In genomic region chr11:86155638-86156037, GRCm38 (mm10) we compare ENCODE assay signal across 24 mouse cellular contexts. TPM values are rescaled to one million over a fixed set of nuclear protein-coding genes. Genes with fewer than 3 reads are reported as not detected.
A peak's percentile ranks its signal among the peaks of the same experiment; 100 is the strongest.
DNase-seq lines count a peak whose midpoint lies in the region; ATAC-seq and TF ChIP-seq lines count a peak whose summit lies in the region.
"Had no signal": no experiment of that assay in that cellular context is flagged by ENCODE, and none has a peak within 500 bp of the region (broad histone marks: within the 10 kb centered on the region; RNA-seq: fewer than 3 reads in every experiment).

No protein-coding gene starts in this region.

- peak; percentile 57 for DNase-seq in c-Kit-positive CD71-positive TER-119-negative erythroid progenitor cells, embryonic 14.5 days (ENCODE audit: low read depth)
- no peak for DNase-seq in gastrocnemius, postnatal 14 days
- DNase-seq in adrenal gland, postnatal 25 days = no peak
- DNase-seq in lung, postnatal 36 days = no peak
- DNase-seq in layer of hippocampus, adult 2 months (ENCODE audit: low spot score in 2 of 2) = no peak
- DNase-seq: adrenal gland, postnatal 14 days; cerebellum, adult 11 months; cerebellum, adult 8-10 months; cerebellum, postnatal 14 days; embryo, embryonic 11 days; gastrocnemius, adult 2 months; gastrocnemius, postnatal 36 days; heart, adult 18-20 months; heart, postnatal 10 days had no signal

- H3K4me2 ChIP-seq in liver, embryonic 12.5 days = peak overlapping the region; percentile 35
- H3K4me2 ChIP-seq in liver, embryonic 16.5 days (ENCODE audit: low read depth, low read length) = no peak overlapping the region
- H3K4me2 ChIP-seq: embryonic facial prominence, embryonic 15.5 days; hindbrain, embryonic 13.5 days had no signal

- intact Hi-C loops in gastrocnemius, postnatal 14 days (cut with DNase I; ENCODE audit: low total_unique reads) = no loop called here

- H3K36me3 ChIP-seq in liver, embryonic 12.5 days = peaks cover 21% of the 10 kb centered on the region
- H3K36me3 ChIP-seq in liver, embryonic 16.5 days (ENCODE audit: control insufficient read depth, insufficient read depth) = no peaks in the 10 kb centered on the region; the same call in none of the 2 replicates
- H3K36me3 ChIP-seq: embryonic facial prominence, embryonic 15.5 days; hindbrain, embryonic 13.5 days had no signal

- H3K4me1 ChIP-seq in liver, embryonic 12.5 days = peaks cover 10% of the 10 kb centered on the region
- H3K4me1 ChIP-seq in liver, embryonic 16.5 days (ENCODE audit: control insufficient read depth, low read depth, low read length) = no peaks in the 10 kb centered on the region; the same call in none of the 2 replicates
- H3K4me1 ChIP-seq: embryonic facial prominence, embryonic 15.5 days; forebrain, embryonic 10.5 days; heart, embryonic 10.5 days; hindbrain, embryonic 13.5 days had no signal

- 21% methylated on average over 5 of the region's 5 CpGs for whole genome bisulfite sequencing in liver, embryonic 12.5 days (ENCODE audit: insufficient replicate concordance)
- WGBS in liver, embryonic 16.5 days (ENCODE audit: insufficient replicate concordance) = 27% methylated on average over 5 of the region's 5 CpGs

- H3K27ac ChIP-seq in liver, embryonic 12.5 days = peak overlapping the region; percentile 72
- H3K27ac ChIP-seq in liver, embryonic 16.5 days (ENCODE audit: low read length) = no peak overlapping the region; the same call in 1 of the 2 replicates
- no peak overlapping the region for H3K27ac ChIP-seq in layer of hippocampus, adult 2 months
- H3K27ac ChIP-seq: embryonic facial prominence, embryonic 15.5 days; forebrain, embryonic 10.5 days; gastrocnemius, adult 2 months; heart, embryonic 10.5 days; hindbrain, embryonic 13.5 days had no signal

- H3K27me3 ChIP-seq in liver, embryonic 12.5 days (replicated peaks) = no peaks in the 10 kb centered on the region
- H3K27me3 ChIP-seq in liver, embryonic 16.5 days (ENCODE audit: control insufficient read depth, insufficient read depth, low read depth, low read length) = no peaks in the 10 kb centered on the region
- H3K27me3 ChIP-seq: embryonic facial prominence, embryonic 15.5 days; hindbrain, embryonic 13.5 days; Patski had no signal

- no peak for TF ChIP-seq CTCF in layer of hippocampus, adult 2 months (conservative IDR thresholded peaks at IDR 0.05)

- H3K9ac ChIP-seq in liver, embryonic 12.5 days = no peak overlapping the region
- no peak overlapping the region for H3K9ac ChIP-seq in liver, embryonic 16.5 days (ENCODE audit: low read depth, low read length)
- H3K9ac ChIP-seq: embryonic facial prominence, embryonic 15.5 days; hindbrain, embryonic 13.5 days had no signal

- ATAC-seq in liver, embryonic 12.5 days = peak; percentile 92
- peak; percentile 80 for ATAC-seq in liver, embryonic 16.5 days (ENCODE audit: low read depth)
- ATAC-seq: activated CD4-positive, CD25-positive, alpha-beta regulatory T cell, adult 4 months; forebrain, embryonic 14.5 days; Patski had no signal

- H3K4me3 ChIP-seq in liver, embryonic 12.5 days = no peak overlapping the region
- no peak overlapping the region for H3K4me3 ChIP-seq in liver, embryonic 16.5 days (ENCODE audit: low read depth, low read length)
- H3K4me3 ChIP-seq in layer of hippocampus, adult 2 months = no peak overlapping the region
- H3K4me3 ChIP-seq: embryonic facial prominence, embryonic 15.5 days; erythroblast, embryonic 14.5 days; forebrain, embryonic 10.5 days; gastrocnemius, adult 2 months; heart, embryonic 10.5 days; hindbrain, embryonic 13.5 days had no signal

- no peaks in the 10 kb centered on the region for H3K9me3 ChIP-seq in liver, embryonic 12.5 days (replicated peaks)
- H3K9me3 ChIP-seq in liver, embryonic 16.5 days (replicated peaks; ENCODE audit: control insufficient read depth, low read length) = no peaks in the 10 kb centered on the region
- H3K9me3 ChIP-seq: embryonic facial prominence, embryonic 15.5 days; forebrain, embryonic 10.5 days; heart, embryonic 10.5 days; hindbrain, embryonic 13.5 days had no signal

RNA-seq across cellular contexts. Expression of gene Brip1, which starts 45.4 kb away (rescaled TPM):
- 8.9 and 9.5 TPM in 2 replicates for polyA plus RNA-seq in liver, embryonic 12.5 days (2016; fragmentation: Nextera tagmentation; extraction: Ambion mirVana)
- 4.8 and 5.9 TPM in 2 replicates for polyA plus RNA-seq in liver, embryonic 16.5 days (2015; fragmentation: Nextera tagmentation; extraction: Ambion mirVana)
- total RNA-seq in gastrocnemius, postnatal 14 days (2021) = under 1 TPM; 0.58 to 0.64 TPM
- 2.3 and 2.9 TPM in 2 replicates for total RNA-seq in adrenal gland, postnatal 25 days (2021)
- under 1 TPM; 0.34 to 0.64 TPM for total RNA-seq in layer of hippocampus, adult 2 months (2021)
